Mouse (Mus musculus) cerebellum, adult 2 months (tissue): ENCODE results near the gene Cwc22.

Experiments used
- CTCF ChIP-seq: fragments of 200-500 bp; IDR thresholded peaks from 2 replicates; pipeline ENCODE4 v1.5.1; 2011; ENCODE audit warnings: low read depth, mild to moderate bottlenecking, control low read depth, low read length, moderate library complexity, borderline replicate concordance; ENCODE audit not compliant: insufficient read depth
- POLR2A ChIP-seq: fragments of 200-500 bp; IDR thresholded peaks from 2 replicates; pipeline ENCODE4 v1.6.1; 2011; ENCODE audit warnings: low read length, control low read depth, borderline replicate concordance; ENCODE audit not compliant: insufficient read depth

DNA sequence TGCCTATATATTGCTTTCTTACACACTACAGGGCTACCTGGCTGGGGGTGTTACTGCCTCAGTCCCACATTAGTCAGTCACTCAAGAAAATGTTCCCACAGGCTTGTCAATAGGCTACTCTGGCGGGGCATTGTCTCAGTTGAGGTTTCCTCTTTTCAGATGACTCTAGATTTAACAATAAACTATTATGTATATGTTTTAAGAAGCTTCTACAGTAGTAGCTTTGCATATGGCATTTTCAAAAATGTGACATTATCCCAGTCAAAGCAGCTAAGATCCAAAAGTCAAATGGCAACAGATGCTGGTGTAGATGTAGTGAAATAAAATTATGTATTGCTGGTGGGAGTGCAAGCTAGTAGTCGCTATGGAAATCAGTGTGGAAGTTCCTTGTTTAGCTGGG lies 27.1 kb upstream of the Cwc22 start:
- TF ChIP-seq CTCF (no peak), POLR2A (no peak)
